Mouse (Mus musculus) midbrain, embryonic 16.5 days (tissue): ENCODE measurements around the gene Apex2. TPM values are rescaled to one million over a fixed set of nuclear protein-coding genes. Genes with fewer than 3 reads are reported as not detected.

Experiments used
- microRNA-seq: library from miRNA; unstranded; fragments of <30 nt; microRNA quantifications from one replicate; pipeline ENCODE4, GENCODE M21; 2017
- polyA plus RNA-seq: library from polyadenylated mRNA; unstranded; fragments of >200 nt; fragmentation: Nextera tagmentation; extraction: Ambion mirVana; gene quantifications from 2 replicates; pipeline ENCODE4 v1.2.1, GENCODE M21; 2015

Apex2 gene
- polyA plus RNA-seq, 1 experiment from 2014 or later: 17.6 TPM

Small RNA genes within 50 kb of the gene (microRNA-seq; reads per million reads assigned to microRNA genes)
- gene Mir3620: not detected

Other genes with a start within 250 kb of the Apex2 start
- 72.3 and 78.0 TPM in 2 replicates for gene Tmem29, start 130.7 kb downstream of the Apex2 start, polyA plus RNA-seq
- 45.9 and 46.1 TPM in 2 replicates for gene Alas2, start 42.5 kb downstream of the Apex2 start, polyA plus RNA-seq
- 4.6 and 5.6 TPM in 2 replicates for gene Pfkfb1, start 1.6 kb downstream of the Apex2 start, polyA plus RNA-seq
- gene Tro, start 67.7 kb upstream of the Apex2 start, polyA plus RNA-seq: 100 and 102 TPM in 2 replicates
- gene Maged2, start 224.5 kb upstream of the Apex2 start, polyA plus RNA-seq: 438 and 474 TPM in 2 replicates